Mouse (Mus musculus) c-Kit-positive CD71-positive TER-119-positive erythroid progenitor cells, embryonic 14.5 days (primary cell): ENCODE data around the gene Syne4.

ENCODE experiments used
- DNase-seq: peaks from one replicate; pipeline ENCODE4 v3.0.0-alpha.2; 2013; ENCODE audit warnings: low spot score

The Syne4 gene

DNA sequence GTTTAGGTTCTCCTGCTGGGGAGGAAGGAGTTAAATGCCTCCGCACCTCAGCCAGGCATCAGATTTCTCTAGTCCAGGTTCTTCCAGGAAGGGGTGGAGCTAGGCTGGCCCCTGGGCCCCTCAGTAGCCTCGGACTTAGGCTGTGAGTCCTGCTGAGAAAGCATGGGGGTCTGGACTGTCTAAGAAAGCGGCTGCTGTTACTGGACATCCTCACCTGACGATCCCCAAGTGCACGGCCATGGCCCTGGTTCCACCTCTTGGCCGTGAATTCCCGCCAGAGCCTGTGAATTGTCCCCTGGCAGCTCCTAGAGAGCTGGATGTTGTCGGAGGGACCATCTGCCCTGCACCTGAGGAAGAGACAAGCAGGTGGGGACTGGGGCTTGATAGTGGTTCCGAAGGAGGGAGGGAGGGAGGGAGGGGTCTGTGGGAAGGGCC, at the start of gene Syne4:
TSS of gene Syne4 (plus strand) at position 87 of the 435 bp plus-strand sequence.
- no peak for DNase-seq

- no peak for DNase-seq
Measured at GRCm38 (mm10) chr7:30265041-30265440, 49.6 kb upstream of the Syne4 start.

GRCm38 (mm10) chr7:30265531-30265930, 49.1 kb upstream of the Syne4 start:
- DNase-seq: no peak

DNA sequence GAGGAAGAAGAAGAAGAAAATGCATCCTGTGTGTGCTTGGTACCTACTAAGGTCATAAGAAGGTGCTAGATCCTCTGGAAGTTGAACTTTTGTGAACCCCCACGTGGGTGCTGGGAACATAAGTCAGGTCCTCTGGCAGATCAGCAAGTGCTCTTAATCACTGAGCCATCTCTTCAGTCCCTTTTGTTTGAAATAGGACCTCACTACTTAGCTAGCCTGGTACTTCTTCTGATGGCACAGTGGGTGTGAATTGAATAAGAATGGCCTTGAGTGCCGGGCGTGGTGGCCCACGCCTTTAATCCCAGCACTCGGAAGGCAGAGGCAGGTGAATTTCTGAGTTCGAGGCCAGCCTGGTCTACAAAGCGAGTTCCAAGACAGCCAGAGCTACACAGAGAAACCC, 48.7 kb upstream of the Syne4 start:
- no peak for DNase-seq

DNA sequence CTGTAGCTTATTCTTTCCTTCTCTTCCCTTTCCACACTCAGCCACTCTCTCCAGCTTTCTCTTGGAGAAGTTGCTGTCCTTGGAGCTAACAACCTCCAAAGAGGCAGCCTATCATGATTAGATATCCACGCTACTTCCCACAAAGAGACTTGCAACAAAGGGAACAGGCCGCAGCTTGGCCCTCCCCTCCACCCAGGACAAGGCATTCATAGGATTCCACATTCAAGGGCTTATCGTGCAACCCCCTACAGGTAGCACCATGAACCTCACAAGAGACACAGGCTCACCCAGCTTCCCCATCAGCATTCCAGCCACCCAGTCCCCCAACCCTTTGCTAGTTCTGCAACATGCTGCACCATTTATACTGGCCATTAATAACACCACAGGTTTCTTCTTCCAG, 47.8 kb upstream of the Syne4 start:
- no peak for DNase-seq

DNA sequence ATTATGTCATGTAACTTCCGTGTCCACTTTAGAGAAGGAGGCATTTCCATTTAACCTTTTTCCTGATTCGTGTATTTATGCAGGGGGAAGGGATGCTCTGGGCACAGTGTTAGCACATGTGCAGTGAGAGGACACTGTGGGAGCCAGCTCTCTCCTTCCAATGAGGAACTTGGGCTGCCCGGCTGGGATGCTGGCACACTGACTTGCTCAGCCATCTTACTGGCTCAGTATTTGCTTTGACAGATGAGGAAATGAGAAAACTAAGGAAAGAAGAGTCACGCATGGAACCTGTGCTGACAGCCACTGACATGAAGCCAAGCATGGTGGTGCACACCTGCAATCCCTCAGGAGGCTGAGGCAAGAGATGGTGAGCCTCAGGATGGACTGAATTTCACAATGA, 45.0 kb upstream of the Syne4 start:
- no peak for DNase-seq

GRCm38 (mm10) chr7:30274383-30274782, 40.2 kb upstream of the Syne4 start:
- DNase-seq: no peak

- DNase-seq: no peak
Measured at GRCm38 (mm10) chr7:30278911-30279310, 35.7 kb upstream of the Syne4 start.

DNA sequence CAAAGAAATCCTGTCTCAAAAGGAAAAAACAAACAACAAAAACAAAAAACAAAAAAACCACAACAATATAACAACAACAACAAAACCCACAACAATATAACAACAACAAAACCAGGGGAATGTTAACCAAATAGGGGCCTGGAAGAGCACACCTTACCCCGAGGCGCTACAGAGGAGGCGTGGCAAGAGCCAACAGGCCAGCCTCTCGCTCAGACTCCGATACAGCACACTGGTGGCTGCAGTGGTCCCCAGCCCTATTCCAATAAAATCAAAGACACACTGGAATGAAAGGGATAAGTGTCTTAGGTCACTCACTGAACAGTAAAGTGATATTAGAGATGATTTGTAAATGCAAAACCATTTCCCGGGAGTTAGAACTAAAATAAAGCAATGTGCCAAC, 35.1 kb upstream of the Syne4 start:
- no peak for DNase-seq

- DNase-seq: peak; percentile 93
Measured at GRCm38 (mm10) chr7:30279951-30280669, 34.5 kb upstream of the Syne4 start, which contains the start of the genes Thap8 and Wdr62. Gene Thap8 (plus strand): TSS chr7:30280094. Gene Wdr62 (minus strand): TSS chr7:30280419.

- peak; percentile 79 for DNase-seq
Measured at GRCm38 (mm10) chr7:30280670-30281138, 33.9 kb upstream of the Syne4 start.

- no peak for DNase-seq
Measured at GRCm38 (mm10) chr7:30281522-30281921, 33.1 kb upstream of the Syne4 start.

DNA sequence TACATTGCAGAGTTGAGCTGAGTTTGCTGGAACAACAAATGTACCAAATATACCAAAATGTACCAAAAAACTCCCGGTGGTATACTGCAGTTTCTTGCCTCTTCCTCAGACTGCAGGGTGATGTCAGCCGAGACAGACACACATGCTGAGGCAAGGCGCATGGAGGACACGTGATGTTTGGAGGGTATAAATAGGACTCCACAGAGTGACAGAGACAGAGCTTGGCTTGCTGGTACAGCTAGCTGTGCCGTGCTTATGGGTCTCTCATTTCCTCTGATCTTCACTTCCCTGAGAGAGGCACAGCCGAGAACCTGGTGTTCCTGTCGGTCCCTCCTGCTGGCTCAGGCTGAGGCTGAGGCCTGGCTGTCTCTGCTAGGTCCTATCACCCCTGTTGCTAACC, 31.9 kb upstream of the Syne4 start:
- DNase-seq: no peak

DNA sequence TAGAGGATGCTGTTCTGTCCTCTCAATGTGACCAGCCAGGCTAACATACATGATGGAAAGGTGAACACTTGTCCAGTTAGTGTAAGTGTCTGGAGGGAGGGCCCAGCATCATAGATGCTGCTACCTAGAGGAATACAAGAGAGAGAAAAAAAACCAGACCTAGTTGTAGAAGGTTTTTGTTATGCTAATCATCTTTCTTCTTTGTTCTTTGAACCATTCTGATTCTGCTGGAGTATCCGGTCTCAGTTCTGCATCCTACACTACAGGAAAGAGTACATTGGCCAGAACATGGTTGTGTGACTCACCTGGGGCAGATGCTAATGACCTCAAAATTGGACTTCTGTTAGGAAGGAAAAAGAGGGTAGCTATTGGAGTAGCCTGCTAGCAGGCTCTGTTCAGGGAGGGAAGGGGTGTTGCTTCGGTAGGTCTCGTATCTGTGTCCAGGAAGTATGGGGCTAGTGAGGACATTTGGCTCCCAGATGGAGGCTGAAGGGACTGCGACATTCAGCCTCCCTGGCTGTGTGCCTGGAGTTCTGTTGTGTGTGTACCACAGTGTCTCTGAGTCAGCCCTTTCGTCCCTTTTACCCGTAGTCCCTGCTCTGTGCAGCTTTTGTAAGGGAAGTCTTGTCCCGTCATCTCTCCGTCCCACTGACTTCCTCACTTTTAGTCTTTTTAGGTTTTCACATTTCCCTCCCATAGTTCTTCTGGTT, 27.8 kb upstream of the Syne4 start:
- DNase-seq: no peak

DNA sequence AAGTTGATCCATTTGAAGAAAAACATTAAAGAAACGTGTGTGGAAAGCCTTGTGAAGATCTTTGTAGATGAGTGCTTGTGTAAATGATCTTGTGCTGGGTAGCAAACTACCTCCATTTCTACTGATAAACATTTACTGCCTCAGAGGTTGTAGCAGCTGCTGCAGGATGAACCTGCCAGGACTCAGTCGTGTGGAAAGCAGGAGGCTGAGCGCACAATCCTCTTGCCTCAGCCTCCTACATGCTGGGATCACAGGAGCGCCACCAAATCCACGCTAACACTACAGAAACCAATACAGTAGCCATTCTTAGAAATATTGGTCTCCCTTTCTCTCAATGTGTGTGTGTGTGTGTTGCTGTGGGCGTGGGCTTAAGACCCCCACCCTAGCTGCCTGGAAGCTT, 26.6 kb upstream of the Syne4 start:
- no peak for DNase-seq

DNA sequence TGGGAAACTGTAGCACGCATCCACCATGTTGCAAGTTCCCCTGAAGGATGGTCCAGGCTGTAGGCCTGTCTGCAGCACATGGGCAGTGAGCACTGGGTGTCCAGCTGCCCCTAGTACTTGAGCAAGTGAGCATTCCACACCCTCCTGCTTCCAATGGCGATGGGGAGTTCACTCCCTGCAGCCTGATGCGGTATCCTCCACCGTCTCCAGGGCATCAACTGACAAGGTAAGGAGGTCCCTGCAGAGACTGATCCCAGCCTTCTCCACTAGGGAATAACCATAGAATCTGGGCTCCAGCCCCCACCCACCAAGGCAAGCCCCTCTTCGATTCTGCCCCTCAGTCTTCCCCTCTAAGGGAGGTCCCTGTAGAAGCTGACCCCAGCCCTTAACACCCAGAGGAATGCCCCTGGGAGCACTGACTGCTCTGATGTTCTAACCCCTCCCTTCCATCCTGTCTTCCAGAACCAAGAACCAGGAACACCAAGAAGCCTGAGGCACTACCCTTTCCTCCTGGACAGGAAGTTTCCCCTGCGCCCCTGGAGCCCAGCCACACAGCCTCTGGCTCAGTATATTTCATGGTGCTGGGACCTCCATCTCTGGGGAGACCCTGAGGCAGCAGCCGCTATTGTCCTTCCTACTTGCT, 25.4 kb upstream of the Syne4 start:
- no peak for DNase-seq

DNA sequence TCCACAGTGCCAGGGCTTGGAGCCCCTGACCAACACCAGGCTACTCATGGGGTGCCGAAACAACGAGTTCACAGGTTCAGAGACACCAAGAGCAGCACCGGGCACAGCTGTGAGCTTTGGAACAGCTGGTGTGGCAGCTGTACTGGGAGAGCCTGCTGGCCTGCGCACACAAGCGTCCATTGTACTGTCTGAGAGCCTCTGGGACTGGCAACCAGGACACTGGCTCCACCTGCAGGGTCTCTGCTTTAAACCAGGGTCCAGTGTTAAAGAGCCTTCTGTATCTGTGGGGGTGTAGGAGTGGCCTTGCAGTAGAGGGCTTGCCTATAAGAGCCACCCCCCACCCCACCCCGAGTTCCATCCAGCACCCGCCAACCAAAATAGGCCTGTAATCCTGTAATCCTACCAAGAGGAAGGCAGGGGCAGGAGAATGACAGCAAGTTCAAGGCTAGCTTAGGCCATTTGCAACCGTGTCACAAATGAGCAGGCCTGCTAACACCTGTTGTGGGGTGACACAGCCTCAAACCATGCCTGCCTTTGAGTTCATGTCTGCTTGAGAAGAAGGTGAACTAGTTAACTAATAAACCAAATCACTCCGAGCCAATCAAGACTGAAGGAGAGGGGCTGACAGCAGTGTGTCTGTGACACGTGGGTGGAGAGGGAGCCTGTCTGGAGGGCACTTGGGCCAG, 24.8 kb upstream of the Syne4 start:
- no peak for DNase-seq

DNA sequence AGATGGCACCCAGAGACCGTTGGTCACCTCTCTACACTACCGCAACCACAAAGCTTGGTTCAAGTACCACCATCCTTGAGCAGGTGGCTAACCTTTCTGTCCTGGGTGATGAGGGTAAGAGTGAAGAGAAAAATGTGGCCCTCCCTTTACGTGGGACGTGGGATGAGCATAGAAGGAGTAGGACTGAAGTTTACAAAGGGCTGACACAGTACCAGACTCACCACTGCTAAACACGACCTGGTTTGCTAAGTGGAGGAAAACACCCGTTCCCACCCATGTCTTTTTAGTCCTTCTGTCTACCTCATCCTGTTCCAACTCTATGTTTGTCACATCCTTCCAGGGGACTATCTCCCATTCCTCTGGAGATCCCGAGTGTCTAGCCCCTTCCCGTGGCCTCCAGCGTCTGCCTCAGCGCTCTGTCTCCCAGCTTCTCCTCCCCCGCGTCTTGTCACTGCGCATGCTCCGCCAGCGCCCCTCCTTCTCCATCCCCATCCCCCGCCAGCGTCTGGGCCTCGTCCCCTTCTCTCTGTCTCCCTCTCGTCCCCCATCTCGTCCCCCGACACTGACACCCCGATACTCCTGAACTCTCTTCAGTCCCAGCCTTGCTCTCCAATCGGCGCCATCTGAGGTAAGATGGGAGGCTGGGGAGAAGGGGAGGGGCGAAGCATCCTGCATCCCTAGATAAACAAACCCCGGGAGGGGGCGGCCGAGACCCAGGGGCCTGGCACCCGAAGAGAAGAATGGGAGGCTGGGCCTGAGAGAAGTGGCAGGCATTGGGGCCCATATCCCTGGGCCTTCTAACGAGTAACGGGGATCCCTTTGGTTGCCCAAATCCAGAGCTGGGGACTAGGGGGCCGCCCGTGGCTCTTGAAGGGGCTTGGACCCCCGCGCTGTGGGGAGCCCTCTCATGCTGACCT, 23.1 kb upstream of the Syne4 start, which contains the start of gene Clip3:
TSS of gene Clip3 (plus strand) at position 514 of the 917 bp plus-strand sequence.
- DNase-seq: no peak

DNA sequence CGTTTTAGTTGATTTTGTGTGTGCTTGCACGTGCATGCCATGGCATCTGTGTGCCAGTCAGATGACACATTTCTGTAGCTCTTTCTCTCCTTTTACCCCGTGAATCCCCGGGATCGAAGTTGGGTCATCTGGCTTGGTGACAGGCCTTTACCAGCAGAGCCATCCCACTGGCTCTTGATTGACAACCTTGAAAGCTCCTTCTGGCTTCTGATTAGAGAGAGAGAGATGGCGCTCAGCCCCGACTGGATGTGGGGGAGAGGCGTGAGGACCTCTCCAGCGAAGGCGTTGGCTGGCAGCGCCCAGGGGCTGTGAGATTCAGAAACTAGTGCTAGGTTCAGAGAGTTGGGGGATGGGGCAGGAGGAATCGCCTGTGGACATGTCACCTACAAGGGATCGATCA, 20.8 kb upstream of the Syne4 start:
- no peak for DNase-seq

DNA sequence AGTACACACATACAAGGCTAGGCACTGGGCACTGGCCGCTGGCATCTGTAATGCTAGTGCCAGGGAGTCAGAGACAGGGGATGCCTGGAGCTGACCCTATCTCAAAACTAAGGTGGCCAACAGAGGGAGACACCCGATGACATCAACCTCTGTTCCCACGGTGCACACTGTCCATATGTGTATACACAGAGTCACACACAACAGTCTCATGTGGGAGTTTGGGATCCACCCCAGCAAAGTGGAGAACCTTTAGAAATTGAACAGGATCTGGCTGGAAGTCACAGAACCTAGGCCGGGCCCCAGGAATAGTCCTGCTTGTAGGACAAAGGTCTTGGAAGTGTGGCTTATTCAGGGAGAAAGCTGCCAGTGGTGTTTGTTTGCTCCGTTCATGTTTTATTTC, 20.3 kb upstream of the Syne4 start:
- DNase-seq: no peak

DNA sequence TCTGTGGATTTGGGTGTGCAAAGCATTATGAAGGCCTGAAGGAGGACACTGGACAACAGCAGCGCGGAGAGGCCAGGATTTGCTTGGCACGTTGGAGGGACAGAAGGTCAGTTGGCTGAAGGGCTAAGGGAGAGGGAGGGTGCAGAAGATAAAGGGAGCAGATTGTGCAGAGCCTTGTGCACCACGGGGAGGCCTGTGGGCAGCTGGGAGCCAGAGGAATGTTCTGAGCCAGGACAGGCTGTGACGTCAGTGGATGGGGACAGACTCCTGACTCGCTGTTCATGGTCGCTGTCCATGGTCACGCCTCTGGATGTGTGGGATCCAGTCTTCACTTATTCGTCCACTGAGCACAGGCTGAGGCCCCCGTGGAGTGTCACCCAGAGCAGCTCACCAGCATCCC, 19.5 kb upstream of the Syne4 start:
- DNase-seq: no peak
